ENCODE assay signal across 17 mouse cellular contexts in genomic region chr17:42927320-42927719, GRCm38 (mm10). TPM values are rescaled to one million over a fixed set of nuclear protein-coding genes. Genes with fewer than 3 reads are reported as not detected.
A peak's percentile ranks its signal among the peaks of the same experiment; 100 is the strongest.
DNase-seq lines count a peak whose midpoint lies in the region; ATAC-seq and TF ChIP-seq lines count a peak whose summit lies in the region.
"Had no signal": no experiment of that assay in that cellular context is flagged by ENCODE, and none has a peak within 500 bp of the region (broad histone marks: within the 10 kb centered on the region; RNA-seq: fewer than 3 reads in every experiment).

No protein-coding gene starts in this region.

- WGBS in stomach, embryonic 15.5 days, result 66% methylated on average over 4 of the region's 4 CpGs
- WGBS in forebrain, embryonic 10.5 days, result 90% methylated on average over 4 of the region's 4 CpGs
- 92% methylated on average over 4 of the region's 4 CpGs for WGBS in midbrain, postnatal 0 days

- no peaks in the 10 kb centered on the region for H3K27me3 ChIP-seq in stomach, embryonic 15.5 days (replicated peaks)
- no peaks in the 10 kb centered on the region for H3K27me3 ChIP-seq in forebrain, embryonic 10.5 days (ENCODE audit: poor library complexity, severe bottlenecking)
- no peaks in the 10 kb centered on the region for H3K27me3 ChIP-seq in midbrain, postnatal 0 days (ENCODE audit: insufficient read depth, low read length)
- H3K27me3 ChIP-seq: lung, embryonic 15.5 days; megakaryocyte, embryonic 14.5 days had no signal

- DNase-seq in heart, adult 11 months, result peak; percentile 90
- no peak for DNase-seq in heart, postnatal 25 days (ENCODE audit: low spot score)
- DNase-seq in forelimb bud, embryonic 11.5 days (ENCODE audit: low read depth, low spot score), result peak; percentile 29
- DNase-seq in heart, postnatal 10 days, result peak; percentile 22 to 46
- no peak for DNase-seq in forebrain, embryonic 10.5 days (ENCODE audit: extremely low spot score, low spot score)
- DNase-seq in midbrain, postnatal 0 days (ENCODE audit: low spot score), result no peak
- DNase-seq: cerebellum, adult 11-12 months; kidney, postnatal 14 days; right cerebral cortex, postnatal 14 days had no signal

- peak overlapping the region; percentile 24; the same call in 1 of the 2 replicates for H3K27ac ChIP-seq in stomach, embryonic 15.5 days
- no peak overlapping the region for H3K27ac ChIP-seq in forebrain, embryonic 10.5 days
- H3K27ac ChIP-seq in midbrain, postnatal 0 days (ENCODE audit: low read depth, low read length), result no peak overlapping the region
- H3K27ac ChIP-seq: hindbrain, embryonic 10.5 days; lung, embryonic 15.5 days had no signal

- H3K4me2 ChIP-seq in stomach, embryonic 15.5 days, result no peak overlapping the region
- H3K4me2 ChIP-seq in midbrain, postnatal 0 days (ENCODE audit: low read depth, low read length, poor library complexity, severe bottlenecking), result no peak overlapping the region
- H3K4me2 ChIP-seq: liver, embryonic 11.5 days; lung, embryonic 15.5 days had no signal

- intact Hi-C loops in heart, postnatal 25 days (cut with DNase I), result loop anchor here (5.0 kb wide), 1 partner anchor 50 kb away; the partner anchor contains the start of gene Cd2ap
- intact Hi-C loops in heart, postnatal 10 days (cut with DNase I), result no loop called here

- no peaks in the 10 kb centered on the region for H3K9me3 ChIP-seq in stomach, embryonic 15.5 days
- H3K9me3 ChIP-seq in forebrain, embryonic 10.5 days, result no peaks in the 10 kb centered on the region
- no peaks in the 10 kb centered on the region for H3K9me3 ChIP-seq in midbrain, postnatal 0 days (ENCODE audit: low read length)
- H3K9me3 ChIP-seq: hindbrain, embryonic 10.5 days; lung, embryonic 15.5 days; megakaryocyte, embryonic 14.5 days had no signal

- no peak for TF ChIP-seq CTCF in midbrain, postnatal 0 days (IDR thresholded peaks at IDR 0.05)

- H3K4me3 ChIP-seq in stomach, embryonic 15.5 days (replicated peaks), result no peak overlapping the region
- H3K4me3 ChIP-seq in forebrain, embryonic 10.5 days, result no peak overlapping the region
- H3K4me3 ChIP-seq in midbrain, postnatal 0 days (ENCODE audit: low read depth, low read length), result no peak overlapping the region
- H3K4me3 ChIP-seq: hindbrain, embryonic 10.5 days; lung, embryonic 15.5 days; megakaryocyte, embryonic 14.5 days had no signal

- H3K36me3 ChIP-seq in stomach, embryonic 15.5 days, result no peaks in the 10 kb centered on the region
- H3K36me3 ChIP-seq in forebrain, embryonic 10.5 days (replicated peaks), result no peaks in the 10 kb centered on the region
- H3K36me3 ChIP-seq in midbrain, postnatal 0 days (ENCODE audit: insufficient read depth, low read length), result no peaks in the 10 kb centered on the region
- H3K36me3 ChIP-seq: hindbrain, embryonic 10.5 days; lung, embryonic 15.5 days had no signal

- H3K4me1 ChIP-seq in stomach, embryonic 15.5 days, result no peaks in the 10 kb centered on the region
- H3K4me1 ChIP-seq in forebrain, embryonic 10.5 days, result no peaks in the 10 kb centered on the region
- H3K4me1 ChIP-seq in midbrain, postnatal 0 days (ENCODE audit: insufficient read depth, low read length), result no peaks in the 10 kb centered on the region
- H3K4me1 ChIP-seq: hindbrain, embryonic 10.5 days; lung, embryonic 15.5 days; megakaryocyte, embryonic 14.5 days had no signal

- no peak overlapping the region for H3K9ac ChIP-seq in stomach, embryonic 15.5 days
- H3K9ac ChIP-seq in midbrain, postnatal 0 days (replicated peaks; ENCODE audit: low read length, poor library complexity, severe bottlenecking), result no peak overlapping the region
- H3K9ac ChIP-seq: lung, embryonic 15.5 days had no signal

- ATAC-seq in stomach, embryonic 15.5 days (ENCODE audit: insufficient read depth, low FRiP score, low read depth), result no peak
- no peak for ATAC-seq in midbrain, postnatal 0 days (ENCODE audit: low FRiP score)
- ATAC-seq: forebrain, embryonic 14.5 days; inflammation-experienced regulatory T-cells, adult 6 months; midbrain, embryonic 16.5 days had no signal

RNA-seq across cellular contexts. Expression of gene Cd2ap, which starts 50.9 kb away (rescaled TPM):
- 10 to 100 TPM; 21.4 to 22.4 TPM for total RNA-seq in heart, postnatal 25 days (2021)
- 10 to 100 TPM; 36.1 to 36.5 TPM for total RNA-seq in heart, postnatal 10 days (2021)
- 37.4 and 45.7 TPM in 2 replicates for polyA plus RNA-seq in stomach, embryonic 15.5 days (2015; fragmentation: Nextera tagmentation; extraction: Ambion mirVana)
- polyA plus RNA-seq in forebrain, embryonic 10.5 days (2016; fragmentation: Nextera tagmentation; extraction: Ambion mirVana), result 12.8 and 13.3 TPM in 2 replicates
- total RNA-seq in midbrain, postnatal 0 days (2014; rRNA removed), result 15.5 and 21.2 TPM in 2 replicates
- 4.5 and 5.9 TPM in 2 replicates for polyA plus RNA-seq in midbrain, postnatal 0 days (2015; fragmentation: Nextera tagmentation; extraction: Ambion mirVana)

Comparison
In these comparisons a context has a peak if more than half of its experiments do, and no peak if none do; other contexts are left out.
1. DNase-seq: peak in heart, adult 11 months (single experiment), forelimb bud, embryonic 11.5 days (single experiment) and heart, postnatal 10 days (2 of 2); none in heart, postnatal 25 days (single experiment), forebrain, embryonic 10.5 days (single experiment) and midbrain, postnatal 0 days (single experiment).